Mouse (Mus musculus) liver, embryonic 16.5 days (tissue): ENCODE data around the gene AC124502.3. TPM values are rescaled to one million over a fixed set of nuclear protein-coding genes. Genes with fewer than 3 reads are reported as not detected.

Experiments
- ATAC-seq: fragments of 200-750 bp; cut with Nextera tagmentation; 2 replicates; pipeline ENCODE4 v1.8.0; 2017; ENCODE audit warnings: low read depth, mild to moderate bottlenecking, moderate number of reproducible peaks, moderate library complexity
- H3K27ac ChIP-seq: fragments of 300-500 bp; sonication (generic); 2 replicates; pipeline ENCODE4 v1.5.1; 2014; ENCODE audit warnings: mild to moderate bottlenecking, low read length
- H3K27me3 ChIP-seq: fragments of 300-500 bp; sonication (generic); 2 replicates; pipeline ENCODE4 v1.6.1; 2014; ENCODE audit warnings: low read depth, low read length, mixed read lengths; ENCODE audit not compliant: control insufficient read depth, insufficient read depth
- H3K36me3 ChIP-seq: fragments of 300-500 bp; sonication (generic); 2 replicates; pipeline ENCODE4 v1.6.1; 2014; ENCODE audit warnings: mild to moderate bottlenecking; ENCODE audit not compliant: control insufficient read depth, insufficient read depth
- H3K4me1 ChIP-seq: fragments of 300-500 bp; sonication (generic); 2 replicates; pipeline ENCODE4 v1.6.1; 2014; ENCODE audit warnings: low read depth, low read length, mixed read lengths; ENCODE audit not compliant: control insufficient read depth
- H3K4me2 ChIP-seq: fragments of 300-500 bp; sonication (generic); 2 replicates; pipeline ENCODE4 v1.6.1; 2014; ENCODE audit warnings: low read depth, low read length, mixed read lengths
- H3K4me3 ChIP-seq: fragments of 300-500 bp; sonication (generic); 2 replicates; pipeline ENCODE4 v1.5.1; 2014; ENCODE audit warnings: low read depth, mild to moderate bottlenecking, low read length
- H3K9ac ChIP-seq: fragments of 300-500 bp; sonication (generic); 2 replicates; pipeline ENCODE4 v1.6.1; 2014; ENCODE audit warnings: low read depth, low read length
- H3K9me3 ChIP-seq: fragments of 300-500 bp; sonication (generic); replicated peaks from 2 replicates; pipeline ENCODE4 v1.6.1; 2016; ENCODE audit warnings: low read length; ENCODE audit not compliant: control insufficient read depth
- WGBS: fragments of 180-500 bp; shearing (Covaris S2); extraction: QIAGEN DNeasy Blood & Tissue Kit; methylation state at CpG from one replicate; pipeline ENCODE4 v1.1.7; 2014; ENCODE audit not compliant: insufficient replicate concordance; 5-methylcytosine and 5-hydroxymethylcytosine counted together
- polyA plus RNA-seq: library from polyadenylated mRNA; unstranded; fragments of >200 nt; fragmentation: Nextera tagmentation; extraction: Ambion mirVana; gene quantifications from 2 replicates; pipeline ENCODE4 v1.2.1, GENCODE M21; 2015

Gene AC124502.3
- polyA plus RNA-seq, 1 experiment from 2014 or later = 0.58 TPM

DNA sequence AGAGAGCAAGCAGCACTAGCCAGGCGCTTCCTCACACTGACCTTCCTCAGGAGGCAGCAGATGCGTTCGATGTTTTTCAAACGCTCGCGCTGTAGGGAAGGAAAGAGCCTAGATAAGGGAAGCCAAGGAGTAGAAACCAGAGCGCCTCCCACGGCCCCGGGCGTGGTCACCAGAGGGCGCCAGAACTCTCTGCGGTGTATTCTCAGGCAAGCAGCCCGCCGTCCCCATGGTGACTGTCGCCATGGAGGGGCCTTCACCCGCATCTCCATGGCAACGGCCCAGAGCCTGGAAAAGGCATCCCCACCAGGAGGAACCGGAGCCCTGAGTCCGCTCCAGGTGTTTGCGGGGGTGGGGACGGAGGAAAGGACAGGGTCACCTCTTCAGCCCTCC lies 55.5 kb downstream of the AC124502.3 start:
- peak; percentile 61 for ATAC-seq
- no peak overlapping the region for H3K4me3 ChIP-seq
- 0% methylated on average over 21 of the region's 21 CpGs for WGBS

GRCm38 (mm10) chr19:5094746-5095417 lies 56.2 kb downstream of the AC124502.3 start:
- peaks cover 14% of the 10 kb centered on the region for H3K27me3 ChIP-seq
- H3K36me3 ChIP-seq = no peaks in the 10 kb centered on the region; the same call in 1 of the 2 replicates
- H3K4me1 ChIP-seq = peaks cover 23% of the 10 kb centered on the region
- no peak overlapping the region for H3K9ac ChIP-seq
- 42% methylated on average over 11 of the region's 11 CpGs for WGBS
- no peaks in the 10 kb centered on the region for H3K9me3 ChIP-seq
- no peak overlapping the region for H3K4me3 ChIP-seq
- H3K4me2 ChIP-seq = no peak overlapping the region
- no peak overlapping the region for H3K27ac ChIP-seq
- no peak for ATAC-seq

More for the DNA sequence above, 55.5 kb downstream of the AC124502.3 start:
- H3K4me2 ChIP-seq = no peak overlapping the region
- no peak overlapping the region for H3K27ac ChIP-seq
- no peaks in the 10 kb centered on the region; the same call in 1 of the 2 replicates for H3K36me3 ChIP-seq
- H3K4me1 ChIP-seq = peaks cover 26% of the 10 kb centered on the region
- no peak overlapping the region for H3K9ac ChIP-seq
- H3K9me3 ChIP-seq = no peaks in the 10 kb centered on the region
- peaks cover 14% of the 10 kb centered on the region for H3K27me3 ChIP-seq

DNA sequence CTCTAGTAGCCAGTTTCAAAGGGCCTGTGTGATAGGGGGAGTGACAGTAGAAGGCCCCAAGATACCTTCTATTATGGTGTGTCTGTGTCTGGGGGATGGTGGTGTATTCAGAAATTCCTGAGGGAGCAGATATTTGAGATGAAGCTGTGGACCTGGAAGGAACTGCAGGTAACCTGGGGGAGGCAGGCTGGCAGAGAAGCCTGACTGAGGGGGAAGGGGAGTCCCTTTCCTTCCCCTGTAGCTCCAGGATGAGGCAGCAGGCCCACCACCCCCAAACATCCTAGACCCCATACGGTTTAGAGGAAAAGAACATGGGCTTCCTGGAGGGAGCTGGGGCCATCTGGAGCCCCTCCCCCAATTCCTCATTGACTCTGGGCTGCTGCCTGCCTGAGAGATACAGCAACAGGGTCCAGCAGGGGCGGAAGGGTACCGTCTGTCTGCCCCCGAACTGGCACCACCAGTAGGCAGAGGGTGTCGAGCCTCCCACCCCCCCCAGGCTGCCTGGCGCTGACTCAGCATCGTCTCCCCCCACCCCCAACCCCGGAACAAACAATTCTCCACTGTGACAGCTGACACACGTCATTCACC lies 57.3 kb downstream of the AC124502.3 start:
- Histone ChIP-seq H3K9ac (no peak overlapping the region), H3K36me3 (no peaks in the 10 kb centered on the region; the same call in 1 of the 2 replicates), H3K4me2 (no peak overlapping the region), H3K4me3 (no peak overlapping the region), H3K27me3 (peaks cover 14% of the 10 kb centered on the region), H3K4me1 (peaks cover 23% of the 10 kb centered on the region), H3K27ac (no peak overlapping the region), H3K9me3 (no peaks in the 10 kb centered on the region)
- ATAC-seq = no peak
- WGBS = 5% methylated on average over 9 of the region's 9 CpGs

GRCm38 (mm10) chr19:5097521-5098362 lies 59.1 kb downstream of the AC124502.3 start:
- Histone ChIP-seq H3K9me3 (no peaks in the 10 kb centered on the region), H3K4me3 (peak overlapping the region; percentile 46), H3K4me2 (peak overlapping the region; percentile 78), H3K36me3 (no peaks in the 10 kb centered on the region; the same call in 1 of the 2 replicates), H3K4me1 (peaks cover 23% of the 10 kb centered on the region), H3K27ac (no peak overlapping the region), H3K9ac (peak overlapping the region; percentile 36; the same call in 1 of the 2 replicates), H3K27me3 (peaks cover 14% of the 10 kb centered on the region)
- WGBS = 8% methylated on average over 28 of the region's 31 CpGs
- ATAC-seq = 0 out of 2 replicates have a peak, but pooled peaks have one; percentile 2

- Histone ChIP-seq H3K4me3 (peak within 1 kb of the TSS; percentile 46), H3K9ac (peak within 1 kb of the TSS; percentile 36; the same call in 1 of the 2 replicates), H3K27me3 (peaks cover 14% of the 10 kb centered on the region), H3K4me2 (peak within 1 kb of the TSS; percentile 78), H3K4me1 (peaks cover 23% of the 10 kb centered on the region), H3K27ac (no peak within 1 kb of the TSS), H3K36me3 (no peaks in the 10 kb centered on the region; the same call in 1 of the 2 replicates), H3K9me3 (no peaks in the 10 kb centered on the region)
- ATAC-seq = peak; percentile 65
- 9% methylated on average over 32 of the region's 48 CpGs for WGBS
Observed at GRCm38 (mm10) chr19:5098363-5099143, 59.9 kb downstream of the AC124502.3 start, which contains the start of gene Cnih2. Cnih2 (minus strand) TSS chr19:5098521.

Other genes with a start within 250 kb of the AC124502.3 start
- 28.3 and 29.2 TPM in 2 replicates for gene Rbm4, start 245.0 kb upstream of the AC124502.3 start, polyA plus RNA-seq
- gene Gm21992, start 227.3 kb upstream of the AC124502.3 start, polyA plus RNA-seq = 11.7 and 13.7 TPM in 2 replicates
- 39.1 and 41.2 TPM in 2 replicates for gene Rbm14, start 227.3 kb upstream of the AC124502.3 start, polyA plus RNA-seq
- 55.2 and 57.1 TPM in 2 replicates for gene Ccs, start 199.6 kb upstream of the AC124502.3 start, polyA plus RNA-seq
- not detected in 2 replicates for gene Ccdc87, start 199.5 kb upstream of the AC124502.3 start, polyA plus RNA-seq
- gene Ctsf, start 183.8 kb upstream of the AC124502.3 start, polyA plus RNA-seq = 27.3 and 30.5 TPM in 2 replicates
- gene Actn3, start 161.0 kb upstream of the AC124502.3 start, polyA plus RNA-seq = 0.65 and 1.3 TPM in 2 replicates
- gene Zdhhc24, start 160.2 kb upstream of the AC124502.3 start, polyA plus RNA-seq = 10.5 and 10.6 TPM in 2 replicates
- gene Bbs1, start 132.3 kb upstream of the AC124502.3 start, polyA plus RNA-seq = 0.95 and 1.2 TPM in 2 replicates
- gene Dpp3, start 110.6 kb upstream of the AC124502.3 start, polyA plus RNA-seq = 44.1 and 44.2 TPM in 2 replicates
- 0.29 and 0.31 TPM in 2 replicates for gene Peli3, start 95.8 kb upstream of the AC124502.3 start, polyA plus RNA-seq
- 36.8 and 38.0 TPM in 2 replicates for gene Mrpl11, start 76.7 kb upstream of the AC124502.3 start, polyA plus RNA-seq
- not detected in 2 replicates for gene Npas4, start 48.6 kb upstream of the AC124502.3 start, polyA plus RNA-seq
- gene Slc29a2, start 15.0 kb upstream of the AC124502.3 start, polyA plus RNA-seq = 0.82 and 1.6 TPM in 2 replicates
- 8.6 and 9.1 TPM in 2 replicates for gene B4gat1, start 65 bp upstream of the AC124502.3 start, polyA plus RNA-seq
- gene Brms1, start 2.5 kb downstream of the AC124502.3 start, polyA plus RNA-seq = 21.0 and 22.2 TPM in 2 replicates
- 0.13 and 0.35 TPM in 2 replicates for gene Rin1, start 11.6 kb downstream of the AC124502.3 start, polyA plus RNA-seq
- 2.4 and 3.7 TPM in 2 replicates for gene Cd248, start 29.2 kb downstream of the AC124502.3 start, polyA plus RNA-seq
- gene Tmem151a, start 46.6 kb downstream of the AC124502.3 start, polyA plus RNA-seq = 0.33 and 0.52 TPM in 2 replicates
- 51.2 and 53.1 TPM in 2 replicates for gene Yif1a, start 49.6 kb downstream of the AC124502.3 start, polyA plus RNA-seq
- gene Cnih2, start 59.6 kb downstream of the AC124502.3 start, polyA plus RNA-seq = 0.40 and 0.46 TPM in 2 replicates
- 79.2 and 88.7 TPM in 2 replicates for gene Rab1b, start 68.2 kb downstream of the AC124502.3 start, polyA plus RNA-seq
- 1.5 and 1.9 TPM in 2 replicates for gene Klc2, start 79.7 kb downstream of the AC124502.3 start, polyA plus RNA-seq
- 6.8 and 8.1 TPM in 2 replicates for gene Pacs1, start 234.2 kb downstream of the AC124502.3 start, polyA plus RNA-seq